Mouse (Mus musculus): ENCODE measurements around the gene Pabpn1l.

Gene Pabpn1l

DNA sequence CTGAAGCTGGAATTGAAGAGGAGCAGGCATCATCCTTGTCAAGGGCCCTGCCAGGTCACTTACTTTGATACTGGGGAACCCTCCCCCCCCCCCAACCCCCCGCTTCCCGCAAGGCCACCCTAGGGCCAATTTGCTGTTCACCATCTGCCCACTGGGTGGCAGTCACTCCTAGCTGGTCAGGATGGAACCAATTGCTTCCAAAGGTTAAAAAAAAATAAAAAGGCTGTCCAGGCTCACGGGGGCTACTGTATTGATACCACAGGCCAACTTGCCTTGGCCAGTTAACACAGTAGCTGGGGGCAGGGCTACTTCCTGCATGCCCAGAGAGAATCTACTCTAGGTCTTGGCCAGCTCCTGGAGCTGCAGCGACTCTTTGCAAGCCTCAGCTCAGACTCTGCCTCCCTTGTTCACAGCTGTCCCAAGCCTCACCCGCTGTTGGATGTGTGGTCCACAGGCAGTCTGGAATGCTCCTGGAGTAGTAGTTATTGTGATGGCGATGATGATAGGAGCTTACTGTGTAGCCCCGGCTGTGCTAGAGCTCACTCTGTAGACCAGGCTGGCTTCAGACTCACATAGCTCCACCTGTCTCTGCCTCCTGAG is 4.5 kb downstream of the Pabpn1l start:
- in situ Hi-C loops (cut with MboI, MseI) = no loop called here

DNA sequence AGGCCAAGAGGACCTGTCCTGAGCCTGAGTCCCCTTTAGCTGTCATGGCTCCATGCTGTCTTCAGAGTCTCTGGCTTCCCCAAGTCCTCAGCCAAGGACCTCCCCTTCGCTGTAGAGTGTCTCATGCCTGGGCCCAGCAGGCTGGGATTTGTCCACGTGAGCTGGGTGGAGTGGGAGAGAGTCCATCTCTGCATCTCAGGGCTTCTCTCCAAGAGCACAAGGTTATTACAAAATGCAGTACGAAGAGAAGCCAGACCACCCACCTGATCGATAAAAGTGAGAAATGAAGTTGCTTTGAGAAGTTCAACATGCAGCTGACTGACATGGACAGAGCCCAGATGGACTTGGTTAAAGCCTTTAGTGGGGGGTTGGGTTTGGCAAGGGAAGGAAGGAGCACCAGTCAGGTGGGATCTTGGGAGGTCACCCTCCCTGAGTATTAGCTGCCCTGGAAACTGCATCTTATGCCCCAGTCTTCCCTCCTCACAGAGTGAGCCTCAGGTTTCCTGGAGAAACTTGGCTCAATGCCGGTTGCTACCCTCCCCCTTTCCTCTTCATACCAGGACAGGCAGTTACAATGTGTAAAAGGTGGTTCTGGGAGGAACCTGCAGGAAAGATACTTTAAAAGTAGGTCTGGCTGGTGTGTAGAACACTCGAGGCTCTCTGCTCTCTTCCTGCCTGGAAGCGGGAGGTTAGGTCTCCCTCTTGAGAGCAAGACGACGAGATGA is 6.2 kb downstream of the Pabpn1l start:
- in situ Hi-C loops (cut with MboI, MseI) = no loop called here

DNA sequence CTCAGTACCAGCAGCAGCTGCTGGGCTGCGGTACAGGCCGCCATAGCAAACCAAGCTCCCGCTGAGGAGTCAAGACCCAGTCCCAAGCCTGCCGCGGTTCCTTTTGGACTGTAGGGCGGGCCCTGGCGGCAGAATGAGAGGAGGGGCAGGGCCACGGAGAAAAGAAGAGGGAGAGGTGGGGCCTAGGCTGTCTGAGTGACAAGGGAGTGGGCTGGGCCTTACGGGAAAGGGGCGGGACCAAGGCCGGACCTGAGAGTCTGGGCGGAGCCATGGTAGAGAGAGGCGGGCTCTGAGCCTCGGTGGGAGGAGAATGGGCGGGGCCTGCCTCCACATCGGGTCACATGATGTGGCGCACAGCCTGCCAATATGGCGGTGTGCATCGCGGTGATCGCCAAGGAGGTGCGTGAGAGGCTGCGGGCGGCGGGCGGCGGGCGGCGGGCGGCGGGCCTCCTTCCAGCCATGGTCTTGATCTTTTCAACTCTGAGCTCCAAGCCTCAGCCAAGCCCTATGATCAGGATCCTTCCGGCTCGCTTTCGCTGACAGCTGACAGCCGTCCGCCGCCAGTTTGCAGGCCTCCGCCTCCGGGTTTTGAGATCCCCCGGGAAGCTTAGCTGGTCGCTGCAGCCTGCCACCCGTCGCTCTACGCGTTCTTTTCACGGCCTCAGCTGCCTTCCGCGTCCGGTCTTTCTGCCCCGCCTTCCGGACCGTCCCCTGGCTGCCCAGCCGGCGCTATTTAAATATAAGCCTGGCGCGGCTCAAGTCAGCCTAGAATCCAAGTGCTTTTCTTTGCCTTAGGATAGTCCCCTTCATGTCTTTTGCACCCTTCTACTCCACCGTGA is 11.0 kb downstream of the Pabpn1l start, which contains the start of the genes Galns and Trappc2l:
Gene Galns, minus strand, starts transcription at position 169 of the 839 bp plus-strand sequence.
Gene Trappc2l, plus strand, starts transcription at position 346 of the 839 bp plus-strand sequence.
- in situ Hi-C loops (cut with MboI, MseI) = loop anchor here (5.0 kb wide), 1 partner anchor 329 kb away; the partner anchor contains the start of gene Zfpm1

DNA sequence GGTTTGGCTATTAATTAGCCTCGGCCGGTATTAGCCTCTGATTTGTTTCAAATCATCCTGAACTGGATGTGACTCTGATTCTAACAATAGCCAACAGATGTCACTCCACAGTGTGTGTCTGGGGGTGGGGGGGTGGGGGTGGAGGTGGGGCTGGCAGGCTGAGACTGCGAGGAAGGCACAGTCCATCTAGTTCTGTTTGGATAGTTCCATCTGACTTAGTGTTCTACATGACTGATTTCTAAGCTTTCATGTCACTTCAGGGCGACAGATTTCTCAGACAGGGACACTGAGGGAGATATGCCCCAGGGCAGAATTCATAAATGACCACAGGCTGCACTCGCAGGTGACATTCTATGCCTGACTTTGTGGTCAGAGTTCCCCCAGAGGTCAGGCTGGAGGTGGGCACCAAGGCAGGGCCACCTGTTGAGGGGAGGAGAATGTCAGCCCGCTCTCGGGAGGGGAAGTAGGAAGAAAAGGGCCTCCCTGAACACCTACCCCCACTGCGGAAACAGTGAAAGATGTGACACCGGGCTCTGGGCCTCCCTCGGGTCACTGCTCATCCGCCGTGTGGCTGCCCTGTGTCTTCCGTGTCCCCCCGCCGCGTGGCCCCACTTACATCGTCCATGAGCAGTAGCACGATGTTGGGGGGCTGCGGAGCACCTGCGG is 11.8 kb downstream of the Pabpn1l start:
- in situ Hi-C loops (cut with MboI, MseI) = loop anchor here (5.0 kb wide), 1 partner anchor 328 kb away; the partner anchor contains the start of gene Zfpm1

DNA sequence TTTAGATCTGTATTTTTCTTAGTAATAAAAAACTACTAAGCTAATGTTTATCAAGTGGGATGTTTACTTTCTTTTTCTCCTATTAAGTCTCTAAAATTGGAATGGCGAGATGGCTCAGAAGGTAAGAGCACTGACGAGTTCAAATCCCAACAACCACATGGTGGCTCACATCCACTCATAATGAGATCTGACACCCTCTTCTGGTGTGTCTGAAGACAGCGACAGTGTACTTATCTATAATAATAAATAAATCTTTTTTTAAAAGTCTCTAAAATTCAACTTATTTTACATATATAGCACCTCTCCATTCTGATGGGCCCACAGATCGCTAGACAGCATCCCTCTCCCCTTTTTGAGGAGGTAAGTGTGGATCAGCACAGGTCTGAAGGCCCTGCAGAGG is 12.3 kb downstream of the Pabpn1l start:
- in situ Hi-C loops (cut with MboI, MseI) = loop anchor here (5.0 kb wide), 1 partner anchor 328 kb away; the partner anchor contains the start of gene Zfpm1

DNA sequence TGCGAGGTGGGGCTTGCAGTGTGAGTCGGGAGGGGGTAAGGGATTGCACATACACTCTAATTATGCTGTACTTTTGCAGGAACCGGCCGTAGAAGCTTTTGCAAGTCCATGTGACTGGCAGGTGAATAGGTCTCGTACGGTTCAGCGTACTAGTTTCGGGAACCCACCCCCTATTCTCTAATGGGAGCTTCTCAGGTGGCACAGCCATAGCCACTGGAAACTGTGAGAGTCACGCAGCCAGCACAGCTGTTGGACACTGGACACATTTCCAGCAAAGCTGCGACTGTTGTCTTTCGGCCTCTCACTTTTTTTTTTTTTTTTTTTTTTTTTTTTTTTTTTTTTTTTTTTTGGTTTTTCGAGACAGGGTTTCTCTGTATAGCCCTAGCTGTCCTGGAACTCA is 15.7 kb downstream of the Pabpn1l start:
- in situ Hi-C loops (cut with MboI, MseI) = no loop called here

DNA sequence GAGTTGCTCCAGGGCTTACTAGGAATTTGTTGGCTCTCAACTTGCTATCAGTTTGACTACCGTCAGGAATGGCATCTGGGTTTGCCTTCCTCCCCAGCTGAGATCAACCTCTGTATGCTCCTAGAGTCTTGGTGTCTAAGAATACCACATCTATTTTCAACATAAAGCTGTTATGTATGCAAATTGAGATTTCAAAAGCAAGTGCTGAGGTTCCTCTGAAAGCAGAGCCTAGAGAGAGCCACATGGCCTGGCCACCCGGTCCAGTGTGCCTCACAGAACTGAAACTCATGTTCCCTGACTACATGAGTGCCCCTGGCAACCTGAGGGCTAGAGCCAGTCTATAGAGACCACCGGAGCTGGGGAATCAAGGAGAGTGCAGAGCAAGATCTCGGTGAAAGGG is 17.2 kb downstream of the Pabpn1l start:
- in situ Hi-C loops (cut with MboI, MseI) = no loop called here

DNA sequence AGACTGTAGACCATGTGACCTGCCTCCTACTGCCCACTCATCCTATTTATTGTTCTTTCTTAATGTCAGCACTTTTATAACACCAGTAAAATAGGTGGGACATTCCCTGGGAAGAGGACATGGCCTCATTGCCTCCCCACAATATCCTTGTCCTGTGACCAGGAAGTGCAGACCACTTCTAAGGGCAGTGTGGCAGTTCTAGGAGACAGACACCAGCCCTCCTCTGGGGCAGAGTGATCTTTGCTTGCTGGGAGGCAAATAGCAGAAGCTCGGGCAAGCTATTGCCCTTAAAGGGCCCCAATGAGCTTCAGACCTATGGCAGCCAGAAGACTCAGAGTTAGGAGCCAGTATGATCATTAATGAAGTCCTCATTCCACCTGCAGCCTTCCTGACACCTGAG is 17.9 kb downstream of the Pabpn1l start:
- in situ Hi-C loops (cut with MboI, MseI) = no loop called here

DNA sequence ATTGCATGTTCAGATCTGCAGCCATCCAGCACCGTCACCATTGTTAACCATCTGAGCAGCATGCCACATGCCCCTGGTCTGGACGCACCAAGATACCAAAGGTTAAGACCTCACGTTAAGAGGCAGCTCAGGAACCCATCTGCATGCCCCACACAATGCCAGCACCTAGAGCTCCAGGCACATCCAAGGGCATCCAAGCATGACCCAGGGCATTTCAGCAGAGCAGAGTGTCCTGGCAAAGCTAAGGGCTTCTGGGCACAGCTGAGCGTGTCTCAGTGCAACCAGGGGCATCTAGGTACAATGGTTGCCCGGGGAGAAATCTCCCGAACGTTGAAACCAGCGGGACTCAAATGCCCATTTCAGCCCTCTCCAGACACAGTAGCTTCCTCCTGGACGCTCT is 21.9 kb downstream of the Pabpn1l start:
- in situ Hi-C loops (cut with MboI, MseI) = no loop called here

DNA sequence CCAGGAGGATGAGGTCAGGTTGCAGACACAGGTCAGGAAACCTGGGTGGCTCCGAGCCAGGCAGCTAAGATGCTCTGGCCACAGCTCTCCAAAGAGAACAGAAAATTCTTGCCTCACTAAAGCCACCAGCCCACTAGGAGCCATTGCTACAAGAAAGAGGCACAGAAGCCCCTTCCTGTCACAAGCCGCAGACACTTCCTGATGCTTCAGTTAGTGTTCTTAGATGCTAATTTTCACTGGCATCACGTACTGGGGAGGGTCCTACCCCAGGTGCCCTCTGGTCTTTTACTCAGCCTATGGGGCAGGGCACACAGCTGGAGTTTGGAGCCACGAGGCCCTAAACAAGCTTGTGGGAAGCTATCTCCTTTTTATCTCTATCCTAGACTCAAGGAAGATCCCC is 26.5 kb downstream of the Pabpn1l start:
- in situ Hi-C loops (cut with MboI, MseI) = no loop called here

DNA sequence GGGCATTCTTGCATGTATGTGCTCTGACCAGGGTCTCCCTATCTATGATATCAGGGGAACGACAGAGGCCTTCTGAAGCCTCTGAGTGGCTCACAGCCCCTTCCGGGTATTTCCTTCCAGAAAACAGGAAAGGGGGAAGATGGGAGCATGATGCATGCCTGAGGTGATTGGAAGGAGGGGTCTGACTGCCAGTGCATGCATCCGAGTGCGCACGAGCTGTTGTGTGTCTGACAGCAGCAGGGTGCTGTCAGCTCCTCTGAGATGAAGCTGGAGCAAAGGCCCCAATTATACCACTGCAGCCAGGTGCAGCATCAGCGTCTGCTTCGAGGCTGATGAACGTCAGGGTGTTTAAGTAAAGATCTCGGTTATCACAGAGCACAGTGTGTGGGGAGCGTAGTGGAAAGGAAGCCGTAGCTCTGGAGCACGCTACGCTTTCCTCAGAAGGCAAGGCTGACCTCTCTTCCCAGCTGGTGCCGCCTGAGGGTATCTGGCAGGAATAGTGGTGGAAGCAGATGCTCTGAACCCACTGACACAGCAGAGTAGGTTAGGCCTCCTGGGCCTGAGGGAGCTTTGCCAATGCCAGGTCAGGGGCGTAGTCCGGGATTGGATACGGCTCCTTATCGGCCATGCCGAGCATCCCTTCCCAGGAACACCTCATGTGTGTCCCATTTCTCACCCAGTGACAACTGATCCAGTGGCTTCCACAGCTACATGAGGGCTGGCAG is 28.6 kb downstream of the Pabpn1l start:
- in situ Hi-C loops (cut with MboI, MseI) = no loop called here

DNA sequence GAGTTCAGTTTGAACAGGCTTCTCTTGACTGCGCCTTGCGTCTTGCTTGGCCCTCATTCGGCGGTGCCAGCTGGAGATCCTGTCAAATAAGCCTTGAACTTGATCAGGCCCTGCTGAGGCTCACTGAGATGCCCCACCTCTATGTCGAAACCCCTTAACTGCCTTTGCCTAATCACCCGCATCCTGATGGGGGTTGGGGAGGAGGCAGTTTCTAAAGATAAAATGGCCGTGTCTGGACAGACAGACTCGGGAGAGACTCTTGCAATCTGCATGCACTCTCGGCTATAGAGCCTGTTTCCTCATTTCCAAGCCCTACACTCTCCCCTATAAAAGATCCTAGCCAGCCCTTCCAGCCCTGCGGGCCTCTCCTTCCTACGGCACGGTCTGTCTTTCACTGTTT is 29.3 kb downstream of the Pabpn1l start:
- in situ Hi-C loops (cut with MboI, MseI) = no loop called here

DNA sequence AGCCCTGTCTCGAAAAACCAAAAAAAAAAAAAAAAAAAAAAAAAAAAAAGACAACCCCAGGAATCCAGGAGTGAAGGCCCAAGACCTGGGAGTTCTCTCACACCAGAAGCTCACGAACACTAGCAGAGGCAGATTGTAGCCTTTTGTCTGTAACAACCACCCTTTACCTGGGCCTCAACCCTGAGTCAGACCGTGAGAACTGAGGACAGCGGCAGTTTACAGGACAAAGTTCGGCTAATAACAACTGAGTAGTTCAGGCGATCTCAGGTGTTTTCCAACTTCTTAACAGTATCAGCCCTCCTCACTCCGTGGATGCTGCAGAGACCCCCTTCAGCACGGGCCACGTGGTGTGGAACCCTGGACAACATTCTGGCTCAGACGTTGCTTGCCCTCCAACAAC is 35.8 kb downstream of the Pabpn1l start:
- in situ Hi-C loops (cut with MboI, MseI) = no loop called here

DNA sequence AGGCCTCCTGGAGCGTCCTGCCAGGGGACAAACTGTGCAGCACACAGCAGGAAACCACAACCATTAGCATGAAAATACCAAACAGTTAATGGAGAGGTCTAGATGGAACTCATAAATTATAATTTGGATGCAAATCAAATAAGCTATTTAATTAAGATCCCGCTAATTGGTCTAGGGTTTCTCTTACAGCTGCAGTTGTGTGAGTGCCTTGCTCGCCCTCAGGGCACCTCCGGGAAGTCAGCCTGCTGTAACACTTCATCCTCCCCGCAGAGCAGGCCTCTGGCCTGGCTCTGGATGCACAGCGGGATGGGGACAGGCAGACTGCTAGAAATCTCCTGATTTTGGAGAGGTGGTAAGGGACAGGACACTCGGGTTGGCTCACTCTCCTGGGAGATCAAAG is 36.4 kb downstream of the Pabpn1l start:
- in situ Hi-C loops (cut with MboI, MseI) = no loop called here

DNA sequence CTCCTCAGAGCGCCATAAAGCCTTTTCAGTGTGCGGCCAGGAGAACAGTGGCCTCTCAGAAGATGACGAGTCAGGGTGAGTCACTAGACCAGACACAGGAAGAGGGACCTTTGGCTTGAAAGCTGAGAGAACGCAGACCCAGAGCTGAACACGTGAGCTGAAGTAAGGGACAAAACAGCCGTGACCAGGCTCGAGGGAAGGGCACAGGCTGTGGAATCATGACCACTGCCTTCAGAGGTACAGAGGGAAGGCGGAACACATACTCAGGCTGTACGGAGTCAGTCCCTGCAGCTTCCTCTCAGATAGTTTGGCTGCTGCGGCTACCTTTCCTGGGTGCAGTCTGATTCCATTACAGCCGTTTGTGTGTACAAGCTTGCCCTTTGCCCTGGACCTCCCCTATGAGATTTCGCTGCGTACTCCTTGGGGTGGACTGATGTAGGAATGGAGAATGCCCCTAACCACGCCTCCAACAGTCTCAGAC is 37.1 kb downstream of the Pabpn1l start:
- in situ Hi-C loops (cut with MboI, MseI) = no loop called here

DNA sequence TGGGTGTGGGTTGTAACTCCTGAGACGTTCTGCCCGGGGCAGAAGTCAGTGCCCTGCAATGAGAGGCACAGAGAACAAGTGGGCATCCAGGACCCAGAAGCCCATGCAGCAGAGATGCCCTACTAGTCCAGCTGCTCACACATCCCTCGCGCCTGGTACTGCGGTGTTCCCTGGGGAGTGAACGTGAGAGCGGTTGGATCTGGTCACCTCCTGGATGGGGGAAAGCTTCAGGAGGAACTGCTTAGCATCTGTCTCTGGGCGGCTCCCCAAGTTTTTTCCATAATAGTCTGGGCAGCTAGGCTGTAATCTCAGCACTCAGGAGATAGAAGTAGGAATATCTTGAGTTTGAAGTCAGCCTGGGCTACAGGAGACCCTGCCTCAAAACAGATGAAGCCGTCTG is 37.6 kb downstream of the Pabpn1l start:
- in situ Hi-C loops (cut with MboI, MseI) = no loop called here

DNA sequence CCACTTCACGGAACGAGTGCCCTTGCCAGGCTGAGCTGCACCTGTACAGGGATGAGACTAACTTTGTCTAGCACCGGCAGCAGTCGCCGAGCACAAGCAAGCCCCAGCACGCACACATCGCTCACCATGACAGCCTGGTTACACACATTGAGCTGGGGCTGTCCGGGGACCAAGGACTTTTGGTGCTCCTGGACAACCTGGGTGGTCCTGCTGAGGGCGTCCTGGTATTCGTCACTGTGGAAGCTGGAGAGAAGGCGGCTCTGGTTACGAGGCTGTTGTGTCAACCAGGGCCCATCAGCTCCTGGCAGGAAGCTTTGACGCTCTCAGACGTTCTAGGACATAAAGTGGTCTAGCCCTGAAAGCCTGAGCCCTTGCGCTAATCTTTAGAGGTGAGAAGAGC is 41.6 kb downstream of the Pabpn1l start:
- in situ Hi-C loops (cut with MboI, MseI) = no loop called here

DNA sequence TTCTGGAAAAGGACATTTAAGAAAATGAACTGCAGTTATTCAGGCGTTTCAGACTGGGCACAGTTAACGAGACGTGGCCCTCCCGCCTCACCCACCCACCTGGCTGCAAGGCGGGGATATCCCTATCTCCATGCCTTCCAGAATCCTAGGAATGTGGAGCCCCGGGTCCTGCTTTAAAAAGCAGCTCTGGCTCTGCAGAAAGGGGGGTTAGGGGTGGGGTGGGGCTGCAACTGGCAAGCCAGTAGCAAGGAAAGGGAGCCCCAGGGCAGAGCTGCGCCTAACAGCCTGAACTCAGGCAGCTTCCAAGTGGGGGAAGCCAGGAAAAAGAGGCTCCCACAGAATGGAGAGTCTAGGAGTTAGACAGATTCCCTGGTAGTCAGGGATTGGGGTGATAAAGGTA is 43.3 kb downstream of the Pabpn1l start:
- in situ Hi-C loops (cut with MboI, MseI) = no loop called here

DNA sequence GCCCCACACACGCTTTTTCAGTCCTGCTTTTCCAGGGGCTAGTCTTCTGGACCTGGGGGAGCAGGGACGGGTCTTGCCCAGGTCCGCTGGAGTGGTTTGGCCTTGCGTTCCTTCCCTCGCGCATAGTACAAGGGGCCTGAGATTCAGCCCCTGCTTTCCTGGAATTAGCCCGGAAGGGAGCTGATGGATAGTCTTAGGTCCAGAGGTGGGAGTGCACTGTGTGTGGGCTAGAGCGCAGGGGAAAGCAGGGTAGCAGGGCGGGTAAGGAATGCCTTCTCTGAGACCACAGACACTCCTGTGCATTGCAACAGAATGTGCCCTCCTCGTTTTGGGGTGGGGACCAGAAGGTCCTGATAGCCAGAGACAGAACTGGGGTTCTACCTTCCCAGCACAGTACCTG is 45.4 kb downstream of the Pabpn1l start:
- in situ Hi-C loops (cut with MboI, MseI) = no loop called here

DNA sequence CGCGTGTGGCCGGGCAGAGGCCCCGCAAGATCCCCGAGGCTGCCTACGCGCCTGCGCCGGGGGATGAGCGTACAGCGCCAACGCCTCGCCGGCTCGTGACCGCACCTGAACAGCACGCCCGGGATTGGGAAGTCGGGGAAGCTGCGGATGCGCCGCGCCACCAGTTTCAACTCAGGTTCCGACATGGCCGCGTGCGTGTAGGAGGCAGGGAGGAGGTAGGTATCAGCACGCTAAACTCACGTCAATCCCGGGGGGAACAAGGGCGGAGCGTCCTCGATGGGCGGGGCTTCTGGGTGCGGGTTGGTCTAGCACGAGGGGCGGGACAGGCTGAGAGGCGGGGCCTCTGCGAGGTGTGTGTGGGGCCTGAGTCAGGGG is 45.9 kb downstream of the Pabpn1l start, which contains the start of gene Aprt:
Gene Aprt, minus strand, starts transcription at position 262 of the 375 bp plus-strand sequence.
- in situ Hi-C loops (cut with MboI, MseI) = no loop called here
